Mouse (Mus musculus): ENCODE measurements around the gene Eva1c.
A peak's percentile ranks its signal among the peaks of the same experiment; 100 is the strongest.

The Eva1c gene

DNA sequence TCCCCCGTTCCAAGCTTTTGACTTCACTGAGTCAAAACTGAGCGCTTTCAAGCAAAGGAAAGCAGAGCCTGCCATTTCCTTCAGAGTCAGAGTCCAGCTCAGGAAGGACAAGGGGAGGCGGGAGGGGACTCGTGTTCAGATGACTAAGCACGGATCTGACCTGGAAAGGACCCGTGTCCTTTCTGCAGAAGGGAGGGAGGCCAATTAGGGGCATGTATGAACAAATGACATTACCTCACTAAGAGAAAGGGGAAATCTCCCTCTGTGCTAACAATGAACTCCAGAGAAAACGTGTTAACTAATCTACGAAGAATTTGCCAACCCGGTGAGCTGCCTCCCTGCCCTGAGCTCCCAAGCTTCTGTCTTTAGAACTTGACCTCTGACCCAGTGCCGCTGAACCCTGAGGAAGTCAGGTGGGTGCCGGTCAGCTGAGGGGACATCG is 89.5 kb downstream of the Eva1c start:
- DNase-seq (ENCODE audit: low spot score in 2 of 2), result no peak

DNA sequence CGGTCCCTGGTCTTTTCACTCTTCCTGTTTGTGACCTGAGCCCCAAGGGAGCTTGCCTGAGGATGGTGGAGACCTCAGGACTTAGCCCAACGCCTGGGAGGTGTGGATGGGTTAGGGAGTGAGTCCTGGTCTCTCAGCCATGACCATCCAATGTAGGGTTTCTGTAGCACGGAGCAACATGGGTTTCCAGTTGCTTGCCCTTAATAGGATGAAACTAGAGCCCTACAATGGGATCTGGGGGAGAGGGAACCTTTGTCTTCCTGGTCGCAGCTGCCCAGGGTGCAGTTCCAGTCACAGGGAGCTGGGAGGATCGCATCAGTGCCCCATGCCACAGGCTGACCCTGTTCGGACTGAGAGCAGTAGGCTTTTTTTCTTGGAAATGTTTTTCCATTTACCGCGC is 90.6 kb downstream of the Eva1c start:
- DNase-seq (ENCODE audit: low spot score in 2 of 2), result no peak

DNA sequence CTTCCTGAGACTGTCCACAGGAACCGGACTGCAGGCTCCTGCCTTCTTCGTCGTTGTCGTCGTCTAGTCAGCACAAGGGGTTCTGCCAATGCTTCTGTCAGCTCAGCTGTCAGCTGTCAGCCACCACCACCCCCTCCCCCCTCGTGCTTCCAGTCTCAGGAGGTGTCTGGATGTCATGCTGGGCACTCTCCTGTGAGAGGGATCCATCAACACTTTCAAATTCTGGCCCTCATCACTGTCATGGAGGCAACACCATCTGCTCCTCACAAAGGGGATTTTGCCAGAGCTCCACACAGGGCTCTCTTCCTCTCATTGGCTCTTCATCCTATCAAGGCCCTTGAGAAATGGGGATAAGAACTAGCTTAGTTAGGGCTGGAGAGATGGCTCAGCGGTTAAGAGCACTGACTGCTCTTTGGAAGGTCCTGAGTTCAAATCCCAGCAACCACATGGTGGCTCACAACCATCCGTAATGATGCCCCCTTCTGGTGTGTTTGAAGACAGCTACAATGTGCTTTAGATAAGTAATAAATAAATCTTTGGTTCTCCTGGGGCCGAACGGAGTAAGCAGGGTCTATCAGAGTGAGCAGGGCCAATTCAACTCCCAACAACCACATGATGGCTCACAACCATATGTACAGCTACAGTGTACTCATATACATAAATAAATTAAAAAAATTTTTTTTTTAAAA is 95.1 kb downstream of the Eva1c start:
- DNase-seq (ENCODE audit: low spot score in 2 of 2), result no peak

DNA sequence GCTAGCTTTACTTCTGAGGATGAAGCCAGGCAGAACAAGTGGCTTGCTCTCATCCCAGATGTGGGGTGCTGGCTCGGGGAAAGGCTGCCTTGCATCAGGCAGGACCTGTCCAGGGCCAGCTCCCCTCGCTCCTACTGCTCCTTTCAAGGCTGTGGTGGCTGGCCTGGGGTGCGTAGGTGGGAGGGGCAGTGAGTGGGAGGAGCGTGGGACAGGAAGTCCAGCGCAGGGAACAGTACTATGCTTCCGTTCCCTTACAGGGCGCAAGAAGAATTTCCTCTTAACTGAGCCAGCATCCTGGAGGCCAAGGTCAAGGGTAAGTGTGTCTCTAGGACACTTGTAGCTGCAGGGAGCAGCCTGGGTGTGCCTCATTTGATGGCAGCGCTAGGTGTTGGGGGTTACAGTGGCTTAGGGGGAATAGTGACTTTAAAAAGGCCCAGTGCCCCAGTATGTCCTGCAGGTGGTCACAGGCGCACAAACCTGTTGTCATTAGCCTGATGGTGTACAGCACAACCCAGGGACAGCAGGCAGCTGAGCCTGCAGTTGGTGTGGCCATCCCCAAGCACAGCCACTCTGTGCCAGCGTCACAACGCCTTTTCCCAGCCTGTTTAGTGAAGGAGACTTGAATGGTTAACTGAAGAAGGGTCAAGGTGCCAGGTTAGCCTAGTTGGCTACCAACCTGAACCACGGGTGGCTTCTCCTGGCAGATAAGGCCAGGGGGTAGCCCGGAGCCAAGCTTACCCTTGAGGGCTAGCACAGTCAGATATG is 98.3 kb downstream of the Eva1c start:
- no peak for DNase-seq (ENCODE audit: low spot score in 2 of 2)

DNA sequence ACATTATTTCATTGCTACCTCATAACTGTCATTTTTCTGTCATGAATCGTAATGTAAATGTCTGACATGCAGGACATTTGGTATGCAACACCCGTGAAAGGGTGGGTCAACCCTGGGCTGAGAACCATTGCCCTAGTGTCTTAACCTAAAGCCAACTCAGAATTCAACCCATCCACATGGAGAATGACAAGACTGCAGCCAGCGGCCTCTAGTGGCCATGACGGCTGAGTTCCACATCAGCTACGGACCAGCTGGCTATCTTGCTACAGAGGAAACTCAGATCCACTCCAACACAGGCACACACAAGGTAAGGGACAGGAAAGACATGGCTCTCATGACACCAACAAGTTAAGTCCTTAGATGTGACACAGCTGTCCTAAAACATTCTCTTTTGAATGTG is 98.9 kb downstream of the Eva1c start:
- DNase-seq (ENCODE audit: low spot score in 2 of 2), result peak in 1 of 2 experiments; percentile 44

DNA sequence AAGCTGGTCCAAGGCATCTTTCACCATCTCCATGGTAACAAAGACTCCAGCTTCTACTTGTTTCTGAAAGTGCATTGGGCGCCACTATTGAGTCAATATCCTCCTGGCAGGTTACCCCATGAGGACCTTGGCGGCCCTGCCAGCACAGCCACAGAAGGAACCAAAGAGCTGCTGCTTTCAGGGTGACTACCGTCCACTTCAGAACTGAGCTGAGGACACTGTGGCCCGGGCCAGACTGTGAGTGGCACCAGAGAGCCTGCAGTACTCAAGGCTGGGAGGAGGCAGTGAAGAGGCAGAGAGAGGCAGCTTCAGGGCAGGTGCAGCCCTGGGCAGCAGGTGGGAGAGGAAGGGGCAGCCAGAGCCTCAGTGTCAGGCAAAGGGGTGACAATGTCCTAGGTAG is 100.9 kb downstream of the Eva1c start:
- DNase-seq (ENCODE audit: low spot score in 2 of 2), result no peak

DNA sequence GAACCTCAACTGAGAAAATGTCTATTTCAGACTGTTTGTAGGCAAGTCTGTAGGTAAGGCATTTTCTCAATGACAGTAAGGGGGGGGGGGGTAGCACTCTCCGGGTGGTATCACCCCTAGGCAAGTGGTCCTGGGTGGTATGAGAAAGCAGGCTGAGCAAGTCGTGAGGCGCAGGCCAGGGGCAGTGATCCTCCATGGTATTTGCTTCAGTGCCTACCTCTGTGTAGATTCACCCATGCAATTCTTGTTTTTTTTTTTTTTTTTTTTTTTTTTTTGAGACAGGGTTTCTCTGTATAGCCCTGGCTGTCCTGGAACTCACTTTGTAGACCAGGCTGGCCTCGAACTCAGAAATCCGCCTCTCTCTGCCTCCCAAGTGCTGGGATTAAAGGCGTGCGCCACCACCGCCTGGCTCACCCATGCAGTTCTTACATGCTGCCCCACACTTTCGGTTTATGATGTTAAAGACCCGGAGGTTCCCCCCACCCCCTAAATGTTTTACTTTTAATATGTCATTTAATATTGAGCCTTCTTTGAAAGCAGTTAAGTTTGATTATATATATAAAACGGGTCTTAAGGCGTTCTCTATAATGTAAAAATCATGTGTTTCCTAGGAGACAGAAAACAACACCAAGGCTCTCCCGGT is 107.1 kb downstream of the Eva1c start:
- no peak for DNase-seq (ENCODE audit: low spot score in 2 of 2)

DNA sequence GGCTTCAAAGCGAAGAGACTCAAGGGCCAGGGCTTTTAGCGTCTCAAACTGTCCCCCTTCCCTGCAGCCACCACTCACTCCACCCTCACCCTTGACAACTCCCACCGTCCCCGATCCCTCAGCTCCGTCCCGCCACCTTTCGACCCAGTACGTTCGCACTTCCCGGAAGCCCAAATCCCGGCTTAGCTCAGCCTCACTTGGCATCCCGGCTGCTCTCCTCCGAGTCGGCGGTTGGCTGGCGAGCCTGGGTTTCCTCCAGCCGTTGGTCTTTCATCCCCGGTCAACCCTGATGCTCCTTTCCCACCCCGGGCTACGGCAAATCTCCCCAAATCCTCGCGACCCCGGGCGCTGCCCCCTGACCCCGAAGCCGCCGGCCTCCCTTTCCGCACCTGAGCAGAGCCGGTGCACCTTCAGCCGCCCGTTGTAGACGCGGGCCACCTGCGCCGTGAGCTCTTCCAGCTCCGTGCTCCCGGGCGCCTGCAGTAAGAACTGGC is 107.7 kb downstream of the Eva1c start:
- DNase-seq (ENCODE audit: low spot score in 2 of 2), result peak in 1 of 2 experiments; percentile 81

DNA sequence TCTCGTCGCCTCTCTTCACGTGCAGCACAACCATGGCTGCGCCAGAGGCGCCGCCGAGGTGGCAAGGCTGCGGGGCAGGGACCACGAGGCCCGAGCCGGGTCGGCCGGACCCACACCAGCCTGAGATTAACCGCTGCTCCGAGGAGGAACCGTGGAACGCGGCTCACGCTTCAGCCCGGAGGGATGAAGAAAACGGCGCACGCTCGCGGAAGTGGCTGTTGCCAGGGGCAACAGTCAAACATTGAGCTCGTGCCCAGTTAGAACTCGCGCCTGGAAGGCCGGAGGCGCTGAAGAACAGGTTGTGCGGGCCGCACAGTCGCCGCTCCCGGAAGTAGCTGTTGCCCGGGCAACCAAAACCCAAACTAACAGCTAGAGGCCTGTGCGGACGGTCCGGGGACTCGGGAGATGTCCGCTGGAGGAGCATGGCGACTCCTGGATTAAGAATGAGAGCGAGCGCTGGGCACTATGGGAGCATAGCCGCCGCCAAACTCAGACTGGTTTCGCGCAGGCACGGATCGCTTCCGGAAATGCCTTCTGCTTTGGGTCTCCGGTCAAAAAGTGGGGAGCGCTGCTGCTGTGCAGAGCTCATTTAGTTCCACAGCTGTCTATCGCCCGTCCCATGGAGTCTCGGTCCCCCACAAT is 108.3 kb downstream of the Eva1c start, which contains the start of gene Cfap298:
Cfap298 (minus strand) TSS at position 428 of the 642 bp plus-strand sequence.
- peak; percentile 87 to 94 for DNase-seq (ENCODE audit: low spot score in 2 of 2)

DNA sequence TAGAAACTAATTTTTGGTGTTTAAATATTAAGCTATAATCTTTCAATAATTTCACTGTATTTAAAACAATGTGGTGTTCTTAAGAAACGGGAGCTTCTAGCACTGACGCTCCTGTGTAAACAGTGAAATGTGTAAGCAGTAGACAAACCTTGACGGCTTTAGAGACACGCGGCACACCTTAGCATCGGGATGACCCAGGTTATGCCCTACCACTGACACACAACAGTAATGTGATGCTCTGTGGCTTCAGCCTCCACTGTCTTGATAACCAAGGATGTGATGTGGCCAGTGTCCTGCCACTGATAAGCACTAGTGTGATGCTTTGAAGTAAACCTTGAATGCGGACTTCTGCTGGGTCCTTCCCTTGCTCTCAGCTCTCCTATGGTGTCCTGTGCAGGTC is 114.7 kb downstream of the Eva1c start:
- no peak for DNase-seq (ENCODE audit: low spot score in 2 of 2)

DNA sequence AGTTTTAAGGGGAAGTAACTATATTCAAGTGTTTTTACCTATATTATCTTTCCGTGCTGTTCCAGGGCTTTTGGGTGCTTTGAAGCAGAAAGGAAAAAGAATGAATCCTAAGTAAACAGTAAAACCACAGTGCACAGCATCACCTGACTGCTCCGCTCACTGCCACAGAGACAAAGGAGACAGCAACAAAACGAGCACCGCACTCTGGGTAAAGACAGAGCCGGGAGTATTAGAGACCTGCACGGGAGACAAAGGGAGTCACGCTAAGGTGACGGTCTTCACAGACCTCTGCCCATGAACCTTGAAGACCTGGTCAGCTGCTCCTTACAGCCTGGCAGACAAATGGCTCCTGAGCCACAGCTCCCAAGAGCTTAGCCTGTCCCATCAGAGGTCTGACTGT is 120.5 kb downstream of the Eva1c start:
- no peak for DNase-seq (ENCODE audit: low spot score in 2 of 2)

DNA sequence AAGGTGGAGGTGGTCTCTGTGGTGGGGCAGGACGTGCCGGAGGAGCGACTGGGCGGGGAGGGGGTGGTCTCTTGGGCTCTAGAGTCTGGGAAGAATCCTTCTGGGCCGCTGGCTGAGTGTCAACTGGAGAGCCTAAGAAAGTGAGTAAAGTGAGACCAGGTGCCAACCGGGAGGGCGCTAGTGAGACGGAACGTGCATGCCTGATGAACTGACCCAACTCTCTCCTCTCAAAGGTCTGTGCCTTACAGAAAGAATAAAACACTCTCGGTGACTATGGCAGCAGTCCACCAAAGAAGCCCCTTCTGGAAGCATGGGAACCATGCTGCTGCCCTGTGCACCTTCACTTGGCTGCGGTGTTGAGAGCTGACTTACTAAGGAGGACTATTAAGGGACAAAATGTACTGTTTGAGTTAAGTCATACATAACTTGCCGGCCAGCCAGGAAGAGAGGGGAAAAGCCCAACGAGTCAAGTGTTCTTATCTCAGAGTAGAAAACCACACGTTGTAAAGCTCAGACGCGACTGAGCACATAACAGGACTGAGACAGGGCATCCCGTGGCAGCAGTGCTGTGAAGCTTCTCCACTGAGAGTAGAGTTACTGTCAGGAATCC is 123.9 kb downstream of the Eva1c start:
- DNase-seq (ENCODE audit: low spot score in 2 of 2), result no peak

DNA sequence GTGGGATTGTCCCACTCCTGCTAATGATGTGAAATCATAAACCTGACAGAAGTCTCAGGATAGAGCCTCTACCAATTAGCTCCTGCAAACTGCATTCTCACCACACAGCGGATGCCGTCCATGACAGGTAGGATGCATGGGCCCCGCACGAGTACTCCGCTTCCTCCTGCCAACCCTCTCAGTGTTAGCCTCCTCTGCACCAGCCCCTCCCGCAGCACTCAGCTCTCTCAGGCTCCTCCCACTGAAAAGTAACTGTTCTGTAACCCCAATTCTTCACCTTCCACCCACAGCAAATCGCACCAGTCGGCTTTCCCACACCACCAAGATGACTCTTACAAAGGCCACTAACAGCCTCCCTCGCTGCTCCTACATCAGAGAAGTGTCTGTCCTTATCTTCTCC is 126.6 kb downstream of the Eva1c start:
- no peak for DNase-seq (ENCODE audit: low spot score in 2 of 2)

DNA sequence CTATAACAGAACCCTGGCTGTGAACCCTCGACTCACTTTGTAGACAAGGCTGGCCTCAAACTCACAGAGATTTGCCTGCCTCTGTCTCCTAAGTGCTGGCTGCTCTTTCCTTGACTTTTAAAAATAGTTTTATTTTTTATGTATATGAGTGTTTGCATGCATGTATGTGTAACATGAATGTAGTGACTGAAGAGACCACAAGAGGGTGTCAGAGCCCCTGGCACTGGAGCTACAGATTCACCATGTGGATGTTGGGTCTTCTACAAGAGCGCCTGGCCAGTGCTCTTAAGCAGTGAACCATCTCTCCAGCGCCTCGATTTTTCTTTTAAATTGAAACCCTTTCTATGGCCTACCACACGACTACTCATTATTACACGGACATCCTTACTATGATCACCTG is 127.3 kb downstream of the Eva1c start:
- DNase-seq (ENCODE audit: low spot score in 2 of 2), result no peak
